Mouse (Mus musculus) lung, adult 2 months (tissue): ENCODE data around the gene Sh2b3.
A peak's percentile ranks its signal among the peaks of the same experiment; 100 is the strongest.

Source experiments
- CTCF ChIP-seq: fragments of 200-500 bp; IDR thresholded peaks from 2 replicates; pipeline ENCODE4 v1.5.1; 2011; ENCODE audit warnings: mild to moderate bottlenecking, low read length, control low read depth; ENCODE audit not compliant: insufficient read depth
- POLR2A ChIP-seq: fragments of 200-500 bp; IDR thresholded peaks from 2 replicates; pipeline ENCODE4 v1.6.1; 2011; ENCODE audit warnings: low read depth, mild to moderate bottlenecking, control low read depth, low read length, borderline replicate concordance; ENCODE audit errors: extremely low read depth

DNA sequence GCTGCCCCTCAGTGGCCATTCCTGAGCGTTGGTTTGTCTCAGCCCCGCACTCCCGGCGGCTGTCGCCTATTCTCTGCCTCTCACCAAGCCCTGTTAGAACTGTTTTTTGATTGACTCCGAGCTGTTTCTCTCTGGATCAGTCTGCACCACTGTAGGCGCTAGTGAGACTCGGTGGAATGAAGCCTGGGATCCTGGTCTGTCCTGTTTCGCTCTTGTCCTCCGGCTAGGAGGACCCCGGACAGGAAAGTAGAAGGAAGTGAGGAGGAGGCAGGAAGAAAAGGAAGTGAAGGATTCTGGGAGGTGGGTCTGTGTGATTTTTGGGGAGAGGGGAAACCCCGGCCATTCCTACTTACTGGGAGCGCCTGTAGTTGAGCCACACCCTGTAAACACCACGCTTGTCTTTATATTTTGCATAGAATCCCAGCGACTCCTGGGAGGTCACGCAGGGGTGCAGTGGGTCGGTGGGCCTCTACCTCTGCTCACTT is 10.6 kb upstream of the Sh2b3 start:
- TF ChIP-seq POLR2A (0 out of 2 replicates have a peak, but pooled peaks have one; percentile 35), CTCF (peak; percentile 28)
